Mouse (Mus musculus): ENCODE measurements around the gene Olfr735. TPM values are rescaled to one million over a fixed set of nuclear protein-coding genes. Genes with fewer than 3 reads are reported as not detected.

Gene Olfr735
- not detected in 2 replicates for polyA plus RNA-seq (2015; fragmentation: Nextera tagmentation; extraction: Ambion mirVana)

- Histone ChIP-seq H3K27ac (no peak within 1 kb of the TSS), H3K9ac (no peak within 1 kb of the TSS), H3K4me1 (no peaks in the 10 kb centered on the region), H3K4me3 (replicated peaks) (no peak within 1 kb of the TSS), H3K27me3 (no peaks in the 10 kb centered on the region), H3K9me3 (replicated peaks) (no peaks in the 10 kb centered on the region), H3K4me2 (no peak within 1 kb of the TSS), H3K36me3 (no peaks in the 10 kb centered on the region)
- 75% methylated on average over 2 of the region's 2 CpGs for WGBS
- no peak for ATAC-seq (replicated peaks; ENCODE audit: low FRiP score)
Observed at GRCm38 (mm10) chr14:50348796-50349195, at the start of gene Olfr735. TSS of gene Olfr735 (minus strand) at chr14:50348872.

DNA sequence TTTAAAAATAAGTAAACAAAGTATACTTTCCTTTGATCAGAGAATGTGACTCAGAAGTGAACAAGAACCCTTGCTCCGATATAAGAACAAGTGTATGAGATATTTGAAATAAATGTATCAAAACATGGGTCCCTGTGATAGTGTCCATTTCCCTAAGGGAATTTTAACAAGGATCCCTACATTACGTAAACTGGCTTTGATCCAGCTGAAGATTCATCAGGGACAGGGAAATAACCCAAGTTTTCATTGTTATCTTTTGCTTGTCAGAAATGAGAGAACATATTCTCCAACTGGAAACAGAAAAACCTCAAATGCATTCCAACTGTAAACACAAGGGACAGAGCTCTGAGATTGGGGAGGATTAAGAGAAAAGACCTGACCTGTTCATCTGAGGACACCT lies 32.2 kb upstream of the Olfr735 start, which contains the start of gene Olfr736:
Gene Olfr736 (plus strand): TSS at position 301 of the 400 bp plus-strand sequence.
- no peak for ATAC-seq (replicated peaks; ENCODE audit: low FRiP score)
- no peaks in the 10 kb centered on the region for H3K36me3 ChIP-seq
- H3K9me3 ChIP-seq (replicated peaks): no peaks in the 10 kb centered on the region
- H3K27me3 ChIP-seq: no peaks in the 10 kb centered on the region
- H3K27ac ChIP-seq: no peak within 1 kb of the TSS
- no peak within 1 kb of the TSS for H3K4me2 ChIP-seq
- no peak within 1 kb of the TSS for H3K9ac ChIP-seq
- WGBS: 93% methylated on average over 2 of the region's 2 CpGs
- H3K4me3 ChIP-seq (replicated peaks): no peak within 1 kb of the TSS
- H3K4me1 ChIP-seq: no peaks in the 10 kb centered on the region

DNA sequence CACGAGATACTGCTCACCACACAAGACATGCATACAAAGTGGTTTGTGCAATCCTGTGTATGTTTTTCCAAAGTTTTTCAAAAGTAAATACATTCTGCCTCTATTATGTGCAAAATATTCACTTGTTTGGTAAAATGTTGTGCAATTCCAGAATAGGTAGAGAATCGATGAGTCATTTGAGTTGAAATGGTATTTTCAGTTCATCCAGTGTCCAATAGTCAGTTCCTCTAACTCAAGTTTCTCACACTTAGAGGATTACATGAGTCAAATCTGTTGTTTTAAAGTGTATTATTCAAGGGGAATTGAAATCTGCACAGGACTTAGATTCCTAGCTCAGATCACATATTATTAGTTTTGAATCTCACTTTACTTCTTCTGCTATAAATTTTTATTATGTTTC lies 14.9 kb upstream of the Olfr735 start:
- H3K36me3 ChIP-seq: no peaks in the 10 kb centered on the region
- H3K9me3 ChIP-seq (replicated peaks): no peaks in the 10 kb centered on the region
- H3K9ac ChIP-seq: no peak overlapping the region
- no peak overlapping the region for H3K4me2 ChIP-seq
- ATAC-seq (replicated peaks; ENCODE audit: low FRiP score): no peak
- H3K4me3 ChIP-seq (replicated peaks): no peak overlapping the region
- no peaks in the 10 kb centered on the region for H3K27me3 ChIP-seq
- no peaks in the 10 kb centered on the region for H3K4me1 ChIP-seq
- 86% methylated on average over 2 of the region's 2 CpGs for WGBS
- H3K27ac ChIP-seq: no peak overlapping the region

DNA sequence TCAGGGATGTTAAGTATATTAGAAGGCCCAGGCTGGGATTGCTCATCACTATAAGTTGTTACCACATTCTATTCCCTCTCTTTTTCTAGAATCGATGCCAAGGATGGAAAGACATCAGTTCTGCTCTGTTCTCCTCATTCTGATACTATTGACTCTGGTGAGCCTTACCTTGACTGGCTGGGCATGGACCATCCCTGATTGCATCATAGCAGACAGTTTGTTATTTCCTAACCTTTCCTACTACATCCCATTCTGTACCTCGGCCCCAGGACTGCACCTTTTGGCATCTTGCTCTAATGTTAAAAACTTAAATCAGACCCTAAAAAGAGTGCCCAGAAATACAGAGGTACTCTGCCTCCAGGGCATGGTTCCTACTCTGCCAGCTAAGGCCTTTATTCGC lies 11.8 kb upstream of the Olfr735 start:
- no peaks in the 10 kb centered on the region for H3K27me3 ChIP-seq
- H3K9ac ChIP-seq: no peak overlapping the region
- WGBS: 85% methylated on average over 3 of the region's 3 CpGs
- H3K27ac ChIP-seq: no peak overlapping the region
- H3K36me3 ChIP-seq: no peaks in the 10 kb centered on the region
- ATAC-seq (replicated peaks; ENCODE audit: low FRiP score): no peak
- H3K4me1 ChIP-seq: no peaks in the 10 kb centered on the region
- no peaks in the 10 kb centered on the region for H3K9me3 ChIP-seq (replicated peaks)
- no peak overlapping the region for H3K4me3 ChIP-seq (replicated peaks)
- H3K4me2 ChIP-seq: no peak overlapping the region

DNA sequence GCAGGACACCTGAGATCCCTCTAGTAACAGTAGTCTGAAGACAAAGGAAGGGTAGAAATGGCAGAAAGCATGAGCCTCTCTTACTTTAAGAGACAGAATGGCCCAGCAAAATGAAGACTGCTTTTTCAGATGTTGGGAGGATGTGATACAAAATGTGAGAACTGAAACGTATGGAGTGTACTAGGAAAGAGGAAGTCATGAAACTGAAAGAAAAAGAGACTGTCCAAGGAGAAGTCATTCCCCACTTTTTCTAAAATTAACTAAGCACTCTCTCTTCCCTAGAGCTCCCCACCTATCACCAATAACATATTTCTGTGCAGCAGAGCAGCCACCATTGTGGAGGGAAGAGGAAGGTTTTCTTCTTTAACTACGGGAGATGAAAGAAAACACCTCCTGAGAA lies 8.9 kb upstream of the Olfr735 start, which contains the start of gene Tlr11:
Gene Tlr11 (plus strand): TSS at position 322 of the 400 bp plus-strand sequence.
- Histone ChIP-seq H3K4me1 (no peaks in the 10 kb centered on the region), H3K9me3 (replicated peaks) (no peaks in the 10 kb centered on the region), H3K36me3 (no peaks in the 10 kb centered on the region), H3K27me3 (no peaks in the 10 kb centered on the region), H3K27ac (no peak within 1 kb of the TSS), H3K4me2 (no peak within 1 kb of the TSS), H3K4me3 (replicated peaks) (no peak within 1 kb of the TSS), H3K9ac (no peak within 1 kb of the TSS)
- ATAC-seq (replicated peaks; ENCODE audit: low FRiP score): no peak
- WGBS: 83% methylated on average over 2 of the region's 2 CpGs

DNA sequence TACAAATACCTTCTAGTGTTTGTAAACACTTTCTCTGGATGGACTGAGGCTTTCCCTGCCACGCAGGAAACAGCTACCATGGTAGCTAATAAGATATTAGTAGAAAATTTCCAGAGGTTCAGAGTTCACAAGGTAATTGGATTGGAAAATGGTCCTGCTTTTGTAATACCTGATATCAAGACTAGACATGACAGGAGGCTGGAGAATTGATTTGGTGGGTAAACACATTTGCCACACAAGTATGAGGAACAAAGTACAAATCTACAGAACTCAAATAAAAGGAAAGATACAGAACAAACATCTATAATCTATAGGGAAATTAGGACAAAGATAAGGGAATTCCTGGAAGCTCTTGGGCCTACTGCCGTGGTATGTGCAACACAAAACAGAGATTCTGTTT lies 8.1 kb upstream of the Olfr735 start:
- no peaks in the 10 kb centered on the region for H3K27me3 ChIP-seq
- no peak overlapping the region for H3K9ac ChIP-seq

GRCm38 (mm10) chr14:50352438-50352837 lies 3.8 kb upstream of the Olfr735 start:
- Histone ChIP-seq H3K4me1 (no peaks in the 10 kb centered on the region), H3K9me3 (replicated peaks) (no peaks in the 10 kb centered on the region), H3K27ac (no peak overlapping the region), H3K4me3 (replicated peaks) (no peak overlapping the region), H3K9ac (no peak overlapping the region), H3K4me2 (no peak overlapping the region), H3K27me3 (no peaks in the 10 kb centered on the region), H3K36me3 (no peaks in the 10 kb centered on the region)
- ATAC-seq (replicated peaks; ENCODE audit: low FRiP score): no peak
- WGBS: 55% methylated on average over 3 of the region's 3 CpGs

More for the DNA sequence above, 8.1 kb upstream of the Olfr735 start:
- Histone ChIP-seq H3K36me3 (no peaks in the 10 kb centered on the region), H3K9me3 (replicated peaks) (no peaks in the 10 kb centered on the region), H3K4me2 (no peak overlapping the region), H3K4me1 (no peaks in the 10 kb centered on the region), H3K4me3 (replicated peaks) (no peak overlapping the region), H3K27ac (no peak overlapping the region)
- ATAC-seq (replicated peaks; ENCODE audit: low FRiP score): no peak
- WGBS: 82% methylated on average over 2 of the region's 2 CpGs

DNA sequence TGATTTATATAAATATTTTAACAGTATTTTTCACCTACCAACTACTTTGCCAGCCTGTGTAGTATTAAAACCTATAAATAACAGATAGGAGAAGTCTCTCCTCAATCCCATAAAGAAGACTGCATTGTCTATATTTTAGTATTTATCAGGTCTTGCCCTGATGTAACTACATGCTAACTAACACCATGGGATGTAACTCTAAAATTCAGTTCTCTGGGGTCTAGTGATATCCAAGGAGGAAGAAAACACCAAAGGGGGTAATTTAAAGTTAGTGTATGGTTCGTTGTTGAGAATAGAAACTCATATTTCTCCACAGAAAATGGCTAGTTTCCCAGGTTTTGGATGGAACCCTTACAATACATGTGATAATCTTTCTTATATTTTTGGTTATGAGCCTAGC lies 22.0 kb downstream of the Olfr735 start, which contains the start of gene Olfr734:
Gene Olfr734 (minus strand): TSS at position 101 of the 400 bp plus-strand sequence.
- H3K9ac ChIP-seq: no peak within 1 kb of the TSS
- no peaks in the 10 kb centered on the region for H3K27me3 ChIP-seq
- H3K36me3 ChIP-seq: no peaks in the 10 kb centered on the region
- H3K27ac ChIP-seq: no peak within 1 kb of the TSS
- ATAC-seq (replicated peaks; ENCODE audit: low FRiP score): no peak
- H3K4me1 ChIP-seq: no peaks in the 10 kb centered on the region
- no peak within 1 kb of the TSS for H3K4me2 ChIP-seq
- no peak within 1 kb of the TSS for H3K4me3 ChIP-seq (replicated peaks)
- WGBS: 64% methylated on average over 1 of the region's 1 CpGs
- no peaks in the 10 kb centered on the region for H3K9me3 ChIP-seq (replicated peaks)

DNA sequence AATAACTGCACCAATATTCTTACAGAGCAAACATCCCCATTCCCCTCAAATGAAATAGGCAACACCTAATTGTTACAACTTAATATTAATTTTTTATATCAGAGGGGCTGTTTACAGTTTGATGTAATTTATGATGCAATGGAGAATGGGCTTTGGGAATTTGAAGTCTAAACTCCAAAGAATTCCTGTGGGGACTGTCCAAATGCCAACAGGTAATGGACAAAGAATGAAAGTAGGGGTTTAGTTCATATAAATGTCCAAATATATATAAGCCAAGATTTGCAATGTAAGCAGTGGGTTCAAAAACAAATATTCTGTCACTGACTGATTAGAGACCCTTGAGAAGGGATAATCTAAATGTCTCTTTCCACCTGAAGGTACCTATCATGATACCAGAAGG lies 47.2 kb downstream of the Olfr735 start, which contains the start of gene Olfr733:
Gene Olfr733 (minus strand): TSS at position 101 of the 400 bp plus-strand sequence.
- no peaks in the 10 kb centered on the region for H3K36me3 ChIP-seq
- no peaks in the 10 kb centered on the region for H3K9me3 ChIP-seq (replicated peaks)
- no peak within 1 kb of the TSS for H3K4me2 ChIP-seq
- ATAC-seq (replicated peaks; ENCODE audit: low FRiP score): no peak
- no peak within 1 kb of the TSS for H3K4me3 ChIP-seq (replicated peaks)
- H3K27me3 ChIP-seq: no peaks in the 10 kb centered on the region
- no peaks in the 10 kb centered on the region for H3K4me1 ChIP-seq
- no peak within 1 kb of the TSS for H3K27ac ChIP-seq
- H3K9ac ChIP-seq: no peak within 1 kb of the TSS

Other genes starting within 250 kb of the Olfr735 start
- not detected in 2 replicates for gene Olfr727, start 225.7 kb downstream of the Olfr735 start, polyA plus RNA-seq (2015; fragmentation: Nextera tagmentation; extraction: Ambion mirVana)
- not detected in 2 replicates for gene Olfr728, start 206.2 kb downstream of the Olfr735 start, polyA plus RNA-seq (2015; fragmentation: Nextera tagmentation; extraction: Ambion mirVana)
- gene Olfr729, start 196.0 kb downstream of the Olfr735 start, polyA plus RNA-seq (2015; fragmentation: Nextera tagmentation; extraction: Ambion mirVana): not detected in 2 replicates
- not detected in 2 replicates for gene Olfr730, start 160.7 kb downstream of the Olfr735 start, polyA plus RNA-seq (2015; fragmentation: Nextera tagmentation; extraction: Ambion mirVana)
- not detected in 2 replicates for gene Olfr731, start 107.0 kb downstream of the Olfr735 start, polyA plus RNA-seq (2015; fragmentation: Nextera tagmentation; extraction: Ambion mirVana)
- gene Olfr732, start 64.7 kb downstream of the Olfr735 start, polyA plus RNA-seq (2015; fragmentation: Nextera tagmentation; extraction: Ambion mirVana): not detected in 2 replicates
- gene Olfr733, start 47.4 kb downstream of the Olfr735 start, polyA plus RNA-seq (2015; fragmentation: Nextera tagmentation; extraction: Ambion mirVana): not detected in 2 replicates
- not detected in 2 replicates for gene Olfr734, start 22.1 kb downstream of the Olfr735 start, polyA plus RNA-seq (2015; fragmentation: Nextera tagmentation; extraction: Ambion mirVana)
- not detected in 2 replicates for gene Tlr11, start 9.0 kb upstream of the Olfr735 start, polyA plus RNA-seq (2015; fragmentation: Nextera tagmentation; extraction: Ambion mirVana)
- not detected in 2 replicates for gene Olfr736, start 32.3 kb upstream of the Olfr735 start, polyA plus RNA-seq (2015; fragmentation: Nextera tagmentation; extraction: Ambion mirVana)
- gene Olfr738, start 58.7 kb upstream of the Olfr735 start, polyA plus RNA-seq (2015; fragmentation: Nextera tagmentation; extraction: Ambion mirVana): not detected in 2 replicates
- gene Olfr739, start 69.8 kb upstream of the Olfr735 start, polyA plus RNA-seq (2015; fragmentation: Nextera tagmentation; extraction: Ambion mirVana): not detected in 2 replicates
- gene Olfr740, start 96.7 kb upstream of the Olfr735 start, polyA plus RNA-seq (2015; fragmentation: Nextera tagmentation; extraction: Ambion mirVana): not detected in 2 replicates
- gene Olfr741, start 123.9 kb upstream of the Olfr735 start, polyA plus RNA-seq (2015; fragmentation: Nextera tagmentation; extraction: Ambion mirVana): not detected in 2 replicates
- gene Olfr742, start 154.7 kb upstream of the Olfr735 start, polyA plus RNA-seq (2015; fragmentation: Nextera tagmentation; extraction: Ambion mirVana): not detected in 2 replicates
- gene Olfr743, start 173.0 kb upstream of the Olfr735 start, polyA plus RNA-seq (2015; fragmentation: Nextera tagmentation; extraction: Ambion mirVana): not detected in 2 replicates

Data from kidney, embryonic 15.5 days (tissue).